Mouse (Mus musculus) megakaryocyte, embryonic 14.5 days (primary cell): ENCODE measurements at regions not wholly inside any gene's neighbourhood (a gene's known extent, or its start where the extent isn't known, plus 50 kb on each side); places are given as distances from the start of the nearest gene placed in this dataset.

Experiments
- FLI1 ChIP-seq: IDR thresholded peaks from 2 replicates; pipeline ENCODE4 v1.6.1; 2012; ENCODE audit warnings: low read length, inconsistent platforms, mixed read lengths
- GATA1 ChIP-seq: IDR thresholded peaks from 3 replicates; pipeline ENCODE4 v1.6.1; 2012; ENCODE audit warnings: mixed read lengths, low read length, inconsistent platforms, borderline replicate concordance

DNA sequence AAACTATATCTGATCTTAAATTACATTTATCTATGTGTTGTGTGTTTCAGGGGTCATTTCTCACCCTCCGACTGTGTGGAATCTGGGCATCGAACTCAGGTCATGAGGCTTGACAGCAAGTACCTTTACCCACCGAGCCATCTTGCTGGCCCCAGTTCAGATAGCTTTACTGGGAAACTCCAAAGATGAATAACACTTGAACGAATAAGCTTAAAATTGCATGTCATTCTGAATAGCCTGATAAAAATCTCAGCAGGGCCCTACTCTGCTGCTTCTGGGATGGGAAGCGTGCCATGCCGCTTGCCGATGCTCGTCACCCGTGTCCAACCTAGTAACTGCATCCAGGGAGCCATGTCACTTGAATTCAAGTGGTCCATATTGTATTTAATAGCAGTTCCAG, 57.2 kb upstream of the Nfe2l2 start:
- TF ChIP-seq GATA1 (no peak), FLI1 (no peak)
